Mouse (Mus musculus): ENCODE measurements at regions not wholly inside any gene's neighbourhood (a gene's known extent, or its start where the extent isn't known, plus 50 kb on each side); places are given as distances from the start of the nearest gene placed in this dataset.
"Not testable (repeated sequence)": the region's sequence is repeated elsewhere in the genome, so short reads cannot be mapped to it uniquely, and the experiment has no call there.

DNA sequence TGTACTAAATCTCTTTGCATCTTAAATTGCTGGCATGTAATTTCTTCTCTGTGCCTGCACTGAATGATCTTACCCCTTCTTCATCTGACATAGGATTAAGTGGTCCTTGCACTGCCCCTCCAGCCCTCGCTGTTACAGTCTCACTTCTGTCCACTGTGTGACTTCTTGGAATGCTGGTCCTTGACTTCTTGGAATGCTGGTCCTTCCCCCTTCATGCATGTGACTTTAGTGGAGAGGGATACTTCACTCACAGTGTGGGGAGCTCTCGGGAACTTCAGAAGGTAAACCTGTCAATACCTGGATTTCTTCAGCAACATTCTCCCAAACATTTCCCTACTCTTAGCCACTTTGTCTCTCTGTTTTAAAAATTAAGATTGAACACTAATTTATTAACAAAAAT, 91.0 kb upstream of the Cdk6 start:
- DNase-seq: no peak

DNA sequence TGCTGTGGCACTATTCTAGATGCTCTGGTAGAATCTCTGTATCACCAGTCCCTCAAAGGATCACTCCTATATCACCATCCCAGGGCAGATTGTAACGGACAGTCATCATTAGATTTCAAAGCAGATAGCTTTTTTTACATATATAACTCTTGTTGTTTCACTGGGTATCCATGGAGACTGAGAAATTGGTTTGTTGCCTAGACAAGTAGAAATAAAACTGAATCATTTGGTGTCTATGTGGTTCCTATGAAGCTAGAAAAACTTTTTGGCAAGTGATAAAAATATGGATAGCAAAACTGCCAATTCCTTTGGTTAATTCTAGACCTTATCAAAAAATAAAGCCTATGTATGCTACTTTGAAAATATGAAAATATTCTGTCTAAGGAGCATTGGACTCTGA, 81.0 kb upstream of the Cdk6 start:
- DNase-seq: no peak

GRCm38 (mm10) chr5:3264988-3265738, 76.1 kb upstream of the Cdk6 start:
- DNase-seq: not testable (repeated sequence)

DNA sequence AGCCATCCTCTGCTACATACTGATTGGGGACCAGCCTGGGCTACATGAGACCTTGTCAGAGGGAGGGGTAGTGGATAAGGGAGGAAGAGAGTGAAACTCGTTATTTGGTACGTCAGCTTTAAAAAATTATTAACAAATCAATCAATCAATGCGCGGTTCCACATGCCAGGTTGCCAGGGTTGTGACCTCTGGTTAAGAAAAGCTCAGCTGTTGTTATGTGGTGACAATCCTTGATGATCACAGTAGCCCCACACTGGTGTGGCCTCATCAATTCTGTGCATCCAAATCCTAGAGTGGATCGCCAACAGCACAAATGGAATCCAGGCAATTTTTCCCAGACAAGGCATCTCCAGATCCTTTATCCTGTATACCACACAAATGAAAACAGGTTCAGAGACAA, 74.3 kb upstream of the Cdk6 start:
- no peak for DNase-seq

- no peak for DNase-seq
Measured at GRCm38 (mm10) chr5:3269760-3270159, 71.5 kb upstream of the Cdk6 start.

GRCm38 (mm10) chr5:3273140-3273539, 68.1 kb upstream of the Cdk6 start:
- DNase-seq: not testable (repeated sequence)

GRCm38 (mm10) chr5:3277241-3277640, 64.0 kb upstream of the Cdk6 start:
- DNase-seq: not testable (repeated sequence)

DNA sequence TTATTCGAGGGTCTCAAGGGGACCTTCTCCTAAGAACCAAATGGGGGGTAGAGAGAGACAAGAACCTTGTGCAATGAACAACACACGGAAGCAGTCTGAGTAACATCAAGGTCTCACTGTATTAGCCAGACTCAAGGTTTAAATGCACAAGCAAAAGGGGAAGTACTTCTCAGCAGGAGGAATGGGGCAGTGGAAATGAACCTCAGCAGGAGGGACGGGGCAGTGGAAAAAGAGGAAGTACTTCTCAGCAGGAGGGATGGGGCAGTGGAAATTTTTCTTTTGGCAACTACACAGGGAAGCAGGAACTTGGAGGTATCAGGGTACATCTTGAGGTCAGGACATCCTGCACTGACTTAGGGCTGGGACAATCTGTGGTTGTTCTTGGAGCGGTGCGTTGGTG, 62.3 kb upstream of the Cdk6 start:
- not testable (repeated sequence) for DNase-seq

- DNase-seq: not testable (repeated sequence)
Measured at GRCm38 (mm10) chr5:3281911-3282506, 59.3 kb upstream of the Cdk6 start.

GRCm38 (mm10) chr5:3283083-3283482, 58.2 kb upstream of the Cdk6 start:
- no peak for DNase-seq

- DNase-seq: not testable (repeated sequence)
Measured at GRCm38 (mm10) chr5:3284335-3284734, 57.0 kb upstream of the Cdk6 start.

GRCm38 (mm10) chr5:3289991-3290417, 51.3 kb upstream of the Cdk6 start:
- DNase-seq: not testable (repeated sequence)

Data from right cerebral cortex, adult 18-20 months (tissue).